Mouse (Mus musculus) heart, postnatal 36 days (tissue): ENCODE results near the gene Shc1. TPM values are rescaled to one million over a fixed set of nuclear protein-coding genes. Genes with fewer than 3 reads are reported as not detected.

Experiments
- total RNA-seq, 2 experiments: library from RNA; stranded (reverse); gene quantifications; 2 replicates each; pipeline ENCODE4 v1.2.3; 2021

Gene Shc1
- total RNA-seq, 2 experiments from 2014 or later = 34.1 to 36.6 TPM

Other genes with a start within 250 kb of the Shc1 start
- 10 to 100 TPM; 49.8 to 49.9 TPM for gene Scamp3, start 241.0 kb upstream of the Shc1 start, total RNA-seq
- 1 to 10 TPM; 4.6 to 5.5 TPM for gene Fam189b, start 235.3 kb upstream of the Shc1 start, total RNA-seq
- gene Gba, start 215.5 kb upstream of the Shc1 start, total RNA-seq = 10 to 100 TPM; 21.3 to 21.8 TPM
- 1 to 10 TPM; 6.8 to 9.4 TPM for gene Thbs3, start 203.3 kb upstream of the Shc1 start, total RNA-seq
- gene Mtx1, start 191.4 kb upstream of the Shc1 start, total RNA-seq = 10 to 100 TPM; 58.0 to 60.0 TPM
- under 1 TPM; 0.14 to 0.46 TPM for gene Muc1, start 189.4 kb upstream of the Shc1 start, total RNA-seq
- gene Krtcap2, start 172.5 kb upstream of the Shc1 start, total RNA-seq = 10 to 100 TPM; 82.3 to 87.0 TPM
- under 1 TPM; 0.42 to 0.62 TPM for gene Trim46, start 172.1 kb upstream of the Shc1 start, total RNA-seq
- 10 to 100 TPM; 50.0 to 52.3 TPM for gene Dpm3, start 159.1 kb upstream of the Shc1 start, total RNA-seq
- gene Slc50a1, start 147.9 kb upstream of the Shc1 start, total RNA-seq = 10 to 100 TPM; 20.5 to 23.0 TPM
- 10 to 100 TPM; 28.3 to 42.6 TPM for gene Efna1, start 137.3 kb upstream of the Shc1 start, total RNA-seq
- gene Efna3, start 95.5 kb upstream of the Shc1 start, total RNA-seq = not detected
- gene Efna4, start 80.4 kb upstream of the Shc1 start, total RNA-seq = under 1 TPM; 0.19 to 0.22 TPM
- gene Adam15, start 68.4 kb upstream of the Shc1 start, total RNA-seq = 10 to 100 TPM; 56.5 to 62.6 TPM
- gene Dcst2, start 56.5 kb upstream of the Shc1 start, total RNA-seq = not detected
- gene Dcst1, start 53.2 kb upstream of the Shc1 start, total RNA-seq = not detected
- gene Zbtb7b, start 23.7 kb upstream of the Shc1 start, total RNA-seq = 10 to 100 TPM; 20.8 to 23.5 TPM
- gene Lenep, start 15.7 kb upstream of the Shc1 start, total RNA-seq = under 1 TPM; 0.24 to 0.72 TPM
- gene Flad1, start 6.6 kb upstream of the Shc1 start, total RNA-seq = 10 to 100 TPM; 44.0 to 55.1 TPM
- gene Cks1b, start 60 bp upstream of the Shc1 start, total RNA-seq = 1 to 10 TPM; 5.1 to 5.4 TPM
- gene Pygo2, start 11.8 kb downstream of the Shc1 start, total RNA-seq = 10 to 100 TPM; 13.8 to 16.6 TPM
- 10 to 100 TPM; 57.0 to 58.0 TPM for gene Pbxip1, start 18.3 kb downstream of the Shc1 start, total RNA-seq
- gene Pmvk, start 36.1 kb downstream of the Shc1 start, total RNA-seq = 1 to 10 TPM; 7.0 to 9.2 TPM
- 1 to 10 TPM; 1.9 to 2.3 TPM for gene Kcnn3, start 101.7 kb downstream of the Shc1 start, total RNA-seq